ENCODE assay signal across 9 mouse cellular contexts in the genomic region with DNA sequence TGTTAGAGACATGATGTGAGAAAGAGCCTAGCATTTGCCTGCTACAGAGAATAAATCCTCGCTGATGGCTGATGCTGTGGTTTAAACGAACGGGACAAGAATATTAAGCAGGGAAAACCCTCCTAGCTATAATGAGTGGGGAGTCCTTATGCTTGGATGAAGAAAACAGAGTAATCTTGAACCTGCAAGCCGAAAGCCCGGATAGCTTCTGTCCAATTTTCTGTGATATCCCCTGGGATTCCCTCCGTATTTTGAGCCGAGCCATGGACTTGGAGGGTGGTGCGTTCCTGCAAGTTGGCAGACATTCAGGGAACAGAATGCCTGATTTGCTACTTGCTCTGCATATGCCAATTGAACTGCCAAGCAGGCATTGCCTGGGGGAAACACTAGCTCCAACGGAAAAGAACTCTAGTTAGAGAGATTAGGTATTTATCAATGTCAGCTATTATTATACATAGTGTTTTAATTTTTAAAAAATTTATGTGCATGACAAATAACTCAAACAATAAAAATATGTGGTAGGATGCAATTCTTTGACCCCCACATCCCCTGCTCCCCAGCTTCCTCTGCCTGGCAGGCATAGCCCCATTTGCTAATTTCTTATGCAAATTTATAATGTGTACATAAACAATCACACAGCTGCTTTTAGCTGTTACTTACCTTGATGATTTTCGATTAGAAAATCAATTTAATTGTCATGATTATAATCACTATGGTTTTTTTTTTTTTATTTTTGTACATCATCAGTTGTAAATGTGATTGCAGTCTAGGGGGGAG.
DNase-seq lines count a peak whose midpoint lies in the region; ATAC-seq and TF ChIP-seq lines count a peak whose summit lies in the region.
"Had no signal": no experiment of that assay in that cellular context is flagged by ENCODE, and none has a peak within 500 bp of the region (broad histone marks: within the 10 kb centered on the region; RNA-seq: fewer than 3 reads in every experiment).

No protein-coding gene starts in this region.

- peak overlapping the region; percentile 44 for H3K4me3 ChIP-seq in cerebellum, adult 2 months (replicated peaks; ENCODE audit: insufficient read depth, low read depth, low read length)
- H3K4me3 ChIP-seq in midbrain, embryonic 14.5 days (replicated peaks; ENCODE audit: low read depth, low read length): 0 out of 2 replicates have a peak overlapping the region, but pooled peaks have one; percentile 4

- H3K4me1 ChIP-seq in cerebellum, adult 2 months (ENCODE audit: control insufficient read depth, insufficient read depth, low read length): no peaks in the 10 kb centered on the region
- H3K4me1 ChIP-seq in midbrain, embryonic 14.5 days (ENCODE audit: control insufficient read depth, insufficient read depth, low read length): peaks cover 3% of the 10 kb centered on the region; the same call in 1 of the 2 replicates

- ATAC-seq in midbrain, embryonic 14.5 days (ENCODE audit: low FRiP score, low TSS enrichment): peak; percentile 86

- 0 out of 2 replicates have a peak overlapping the region, but pooled peaks have one; percentile 18 for H3K9ac ChIP-seq in midbrain, embryonic 14.5 days (replicated peaks; ENCODE audit: low read length)

- no peak for TF ChIP-seq CTCF in cerebellum, adult 2 months (IDR thresholded peaks at IDR 0.05; ENCODE audit: borderline replicate concordance, insufficient read depth, low read depth, low read length)

- no peaks in the 10 kb centered on the region for H3K27me3 ChIP-seq in cerebellum, adult 2 months (ENCODE audit: control insufficient read depth, insufficient read depth, low read length)
- no peaks in the 10 kb centered on the region for H3K27me3 ChIP-seq in midbrain, embryonic 14.5 days (ENCODE audit: control insufficient read depth, insufficient read depth, low read length)

- H3K9me3 ChIP-seq in midbrain, embryonic 14.5 days (ENCODE audit: control insufficient read depth, low read length): no peaks in the 10 kb centered on the region

- intact Hi-C loops in gastrocnemius, postnatal 14 days (cut with DNase I; ENCODE audit: low total_unique reads): no loop called here

- H3K36me3 ChIP-seq in midbrain, embryonic 14.5 days (ENCODE audit: control insufficient read depth, insufficient read depth, low read length): no peaks in the 10 kb centered on the region

- peak overlapping the region; percentile 32 for H3K4me2 ChIP-seq in midbrain, embryonic 14.5 days (ENCODE audit: low read length)

- TF ChIP-seq POLR2A in cerebellum, adult 2 months (IDR thresholded peaks at IDR 0.05; ENCODE audit: borderline replicate concordance, insufficient read depth, low read length): no peak

- WGBS in cerebellum, adult 2 months: 3% methylated on average over 10 of the region's 10 CpGs
- 37% methylated on average over 10 of the region's 10 CpGs for WGBS in midbrain, embryonic 14.5 days

- DNase-seq in gastrocnemius, postnatal 14 days: peak; percentile 8
- DNase-seq in gastrocnemius, postnatal 10 days: no peak
- peak; percentile 71 to 86 for DNase-seq in cerebellum, adult 2 months
- peak; percentile 40 for DNase-seq in kidney, adult 9 months
- peak; percentile 83 for DNase-seq in midbrain, embryonic 14.5 days
- DNase-seq in lung, adult 18-20 months: no peak
- no peak for DNase-seq in liver
- DNase-seq in gastrocnemius, adult 8-10 months (ENCODE audit: low spot score in 2 of 2): no peak

- no peak overlapping the region for H3K27ac ChIP-seq in cerebellum, adult 2 months (ENCODE audit: insufficient read depth, low read length)
- H3K27ac ChIP-seq in midbrain, embryonic 14.5 days (replicated peaks; ENCODE audit: low read depth, low read length): peak overlapping the region; percentile 68
- H3K27ac ChIP-seq: kidney, postnatal 0 days had no signal

Comparison
In these comparisons a context has a peak if more than half of its experiments do, and no peak if none do; other contexts are left out.
1. DNase-seq: peak in gastrocnemius, postnatal 14 days (single experiment), cerebellum, adult 2 months (2 of 2), kidney, adult 9 months (single experiment) and midbrain, embryonic 14.5 days (single experiment); none in gastrocnemius, postnatal 10 days (single experiment), lung, adult 18-20 months (0 of 2), liver (single experiment) and gastrocnemius, adult 8-10 months (0 of 2).